Mouse (Mus musculus) brain, embryonic 18.5 days (tissue): ENCODE data around the gene Nfs1.
"Not testable (repeated sequence)": the region's sequence is repeated elsewhere in the genome, so short reads cannot be mapped to it uniquely, and the experiment has no call there.

Source experiments
- DNase-seq: peaks from one replicate; pipeline ENCODE4 v3.0.0-alpha.2; 2012; ENCODE audit warnings: low read depth, low spot score

Gene Nfs1

DNA sequence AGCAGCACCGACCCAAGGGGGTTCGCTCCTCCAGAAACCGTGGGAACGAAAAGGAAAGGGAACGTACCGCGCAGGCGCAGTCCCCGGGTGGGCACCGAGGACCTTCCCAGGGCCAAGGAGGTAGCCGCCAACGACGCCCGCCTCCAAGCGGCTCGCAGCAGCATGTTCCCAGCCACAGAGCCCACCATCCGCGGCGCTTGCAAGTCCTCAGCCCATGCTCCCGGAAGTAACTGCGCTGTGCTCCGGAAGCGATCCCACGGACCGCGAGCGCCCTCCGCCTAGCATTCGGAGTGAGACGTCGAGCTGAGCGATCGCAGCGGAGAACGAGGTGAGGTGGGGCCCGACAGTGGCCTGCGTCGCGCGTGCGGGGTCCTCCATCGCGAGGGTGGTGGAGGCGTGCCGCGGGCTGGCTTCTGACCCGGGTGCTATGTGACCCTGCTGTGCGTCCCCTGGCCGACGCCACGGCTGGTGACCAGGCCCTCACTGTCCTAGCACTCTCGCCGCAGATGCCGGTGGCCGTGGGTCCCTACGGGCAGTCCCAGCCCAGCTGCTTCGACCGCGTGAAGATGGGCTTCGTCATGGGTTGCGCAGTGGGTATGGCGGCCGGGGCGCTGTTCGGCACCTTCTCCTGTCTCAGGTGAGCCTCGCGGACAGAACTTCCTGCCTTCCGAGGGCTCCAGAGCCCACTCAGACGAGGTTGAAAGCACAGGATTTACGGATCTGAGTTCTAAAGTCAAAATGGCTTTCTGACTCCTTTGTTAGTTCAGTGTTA lies at the start of gene Nfs1, which contains the start of gene Romo1:
Gene Nfs1, minus strand, starts transcription at position 234 of the 772 bp plus-strand sequence.
Gene Romo1, plus strand, starts transcription at position 87 of the 772 bp plus-strand sequence.
- peak; percentile 94 for DNase-seq

DNA sequence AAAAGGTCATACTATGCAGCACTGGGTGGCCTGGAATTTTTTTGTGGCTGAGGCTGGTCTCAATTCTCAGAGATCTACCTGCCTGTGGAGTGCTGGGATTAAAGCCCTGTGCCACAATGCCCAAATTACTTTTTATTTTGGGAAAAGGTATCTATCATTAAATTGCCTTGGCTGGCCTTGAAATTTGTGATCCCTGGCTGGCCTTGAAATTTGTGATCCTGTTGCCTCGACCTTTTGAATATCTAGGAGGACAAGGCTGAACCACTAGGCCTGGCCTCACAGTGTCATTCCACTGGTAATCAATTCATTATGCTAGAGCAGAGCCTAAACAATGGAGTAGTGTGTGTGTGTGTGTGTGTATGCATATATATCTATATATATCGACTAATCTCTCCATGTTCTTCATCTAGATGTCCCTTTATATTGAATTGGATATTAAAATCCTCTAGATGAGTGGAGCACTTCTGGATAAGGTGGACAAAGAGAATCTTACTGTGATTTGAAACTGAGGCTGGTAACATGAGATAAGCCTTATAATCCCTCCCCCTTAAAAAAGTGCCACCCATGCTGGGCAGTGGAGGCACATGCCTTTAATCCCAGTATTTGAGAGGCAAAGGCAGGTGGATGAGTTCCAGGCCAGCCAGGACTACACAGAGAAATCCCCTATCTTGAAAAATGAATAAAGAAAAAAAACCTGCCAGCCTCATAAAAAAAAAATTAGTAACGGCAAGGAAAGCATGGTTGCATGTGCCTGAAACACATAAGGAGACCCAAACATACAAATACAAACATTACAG lies 49.3 kb upstream of the Nfs1 start:
- no peak for DNase-seq

- DNase-seq, result no peak
Observed at GRCm38 (mm10) chr2:156192068-156192467, 48.1 kb upstream of the Nfs1 start.

DNA sequence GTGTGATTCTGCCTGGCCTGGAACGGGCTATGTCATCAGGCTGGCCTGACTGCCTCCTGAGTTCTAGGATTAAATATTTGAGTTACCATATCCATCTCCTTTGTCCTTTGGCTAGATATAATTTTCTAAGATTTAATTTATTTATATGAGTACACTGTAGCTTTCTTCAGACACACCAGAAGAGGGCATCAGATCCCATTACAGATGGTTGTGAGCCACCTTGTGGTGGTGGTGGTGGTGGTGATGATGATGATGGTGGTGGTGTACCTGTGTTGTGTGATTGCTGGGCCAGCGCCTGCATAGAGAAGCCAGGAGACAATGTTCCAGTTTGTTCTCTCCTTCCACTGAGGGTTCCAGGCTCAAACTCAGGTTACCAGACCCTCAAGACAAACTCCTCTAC lies 47.6 kb upstream of the Nfs1 start:
- no peak for DNase-seq

DNA sequence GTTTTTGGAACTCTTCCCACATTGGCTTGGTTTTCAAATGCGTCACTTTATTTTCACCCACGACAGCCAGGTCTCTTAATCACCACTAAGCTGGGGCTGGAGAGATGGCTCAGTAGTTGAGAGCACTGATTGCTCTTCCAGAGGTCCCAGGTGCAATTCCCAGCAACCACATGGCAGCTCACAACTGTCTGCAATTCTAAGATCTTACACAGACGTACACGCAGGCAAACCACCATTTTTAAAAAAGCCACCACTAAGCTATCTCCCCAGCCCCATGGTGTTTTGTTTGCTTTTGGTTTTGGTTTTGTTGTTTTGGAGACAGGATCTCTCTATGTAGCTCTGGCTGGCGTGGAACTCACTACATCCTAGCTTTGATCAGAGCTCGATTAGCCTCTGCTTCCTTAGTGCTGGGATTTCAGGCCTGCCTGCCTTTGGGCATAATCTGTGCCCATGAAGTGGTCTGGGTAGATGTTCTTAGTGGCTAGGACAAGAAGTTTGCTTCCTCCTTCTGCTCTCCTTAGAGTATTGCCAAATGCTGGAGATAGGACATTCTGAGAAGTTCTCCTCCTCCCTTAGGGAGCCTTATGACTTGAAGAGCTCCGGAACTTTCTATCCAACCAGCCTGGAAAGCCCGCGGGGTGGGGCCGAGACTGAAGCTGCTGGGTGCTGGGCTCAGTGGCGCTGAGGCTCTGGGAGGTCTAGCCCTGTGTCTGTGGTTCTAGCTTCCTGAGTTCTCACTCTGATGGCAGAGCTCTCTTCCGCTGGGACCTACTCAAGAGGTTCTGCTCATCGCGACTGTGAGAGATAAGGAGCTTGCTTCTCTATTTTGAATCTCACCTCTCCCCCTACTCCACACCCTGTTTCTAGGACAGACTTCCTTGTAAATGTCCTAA lies 46.3 kb upstream of the Nfs1 start:
- no peak for DNase-seq

DNA sequence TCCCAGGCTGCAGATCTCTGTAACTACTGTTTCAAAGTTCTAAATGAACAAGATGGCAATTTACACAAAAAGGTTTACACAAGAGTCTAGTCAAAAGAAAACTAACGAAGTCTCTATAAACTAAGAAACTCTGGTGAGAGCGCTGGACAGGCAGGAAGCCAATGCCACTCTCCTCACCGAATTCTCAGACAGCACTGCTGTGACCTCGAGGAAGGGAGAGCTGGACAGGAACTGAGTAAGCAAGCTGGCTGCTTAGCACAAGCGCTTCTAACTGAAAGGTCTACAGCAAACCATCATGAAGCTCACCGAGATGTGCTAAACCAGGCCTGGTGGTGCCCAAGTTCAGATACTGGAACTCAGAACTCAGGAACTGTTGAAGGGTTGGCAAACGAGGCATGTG lies 45.3 kb upstream of the Nfs1 start:
- not testable (repeated sequence) for DNase-seq

GRCm38 (mm10) chr2:156181592-156181991 lies 37.6 kb upstream of the Nfs1 start:
- DNase-seq, result no peak

GRCm38 (mm10) chr2:156180824-156181590 lies 37.0 kb upstream of the Nfs1 start:
- DNase-seq, result no peak

DNA sequence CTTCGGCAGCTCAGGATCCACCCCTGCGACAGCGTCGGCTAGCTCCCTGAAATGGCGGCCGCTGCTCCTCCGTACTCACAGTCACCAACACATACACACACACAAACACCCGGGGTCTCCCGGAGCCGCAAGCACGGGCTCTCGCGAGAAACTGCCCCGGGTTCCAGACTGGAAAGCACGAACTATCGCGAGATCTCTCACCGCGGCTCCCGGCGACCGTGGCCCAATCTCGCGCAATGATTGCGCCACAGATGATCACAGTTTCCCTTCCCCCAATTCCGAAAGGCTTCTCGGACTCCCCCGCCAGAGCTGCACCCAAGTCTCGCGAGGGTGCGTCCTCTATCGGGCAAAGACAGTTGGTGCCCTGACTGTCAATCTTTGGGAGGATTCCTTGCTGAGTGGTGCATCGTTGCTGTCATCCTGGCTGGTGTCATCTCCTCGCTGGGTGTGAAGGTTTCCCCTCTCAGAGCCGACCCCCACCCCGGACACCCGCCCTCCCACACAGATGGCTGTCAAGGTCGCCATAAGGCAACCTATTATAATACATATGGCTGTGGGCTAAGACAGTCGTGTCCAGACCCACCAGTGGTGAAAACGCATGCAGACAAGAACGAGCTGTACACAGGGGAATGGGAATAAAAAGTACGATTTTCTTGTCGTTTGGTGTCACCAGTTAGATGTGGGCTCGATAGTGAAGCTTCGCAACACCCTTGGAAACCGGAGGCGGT lies 36.3 kb upstream of the Nfs1 start, which contains the start of gene Rbm39:
Gene Rbm39, minus strand, starts transcription at position 145 of the 728 bp plus-strand sequence.
- DNase-seq, result peak; percentile 99

GRCm38 (mm10) chr2:156179796-156180093 lies 35.8 kb upstream of the Nfs1 start:
- peak; percentile 18 for DNase-seq

GRCm38 (mm10) chr2:156179046-156179795 lies 35.2 kb upstream of the Nfs1 start:
- DNase-seq, result peak; percentile 46

- DNase-seq, result no peak
Observed at GRCm38 (mm10) chr2:156177651-156178050, 33.7 kb upstream of the Nfs1 start.

GRCm38 (mm10) chr2:156177079-156177478 lies 33.1 kb upstream of the Nfs1 start:
- no peak for DNase-seq

- DNase-seq, result no peak
Observed at GRCm38 (mm10) chr2:156166557-156166956, 22.6 kb upstream of the Nfs1 start.

GRCm38 (mm10) chr2:156165478-156165877 lies 21.5 kb upstream of the Nfs1 start:
- no peak for DNase-seq

GRCm38 (mm10) chr2:156151538-156151937 lies 7.6 kb upstream of the Nfs1 start:
- no peak for DNase-seq

- no peak for DNase-seq
Observed at GRCm38 (mm10) chr2:156147316-156147915, 3.4 kb upstream of the Nfs1 start.

DNA sequence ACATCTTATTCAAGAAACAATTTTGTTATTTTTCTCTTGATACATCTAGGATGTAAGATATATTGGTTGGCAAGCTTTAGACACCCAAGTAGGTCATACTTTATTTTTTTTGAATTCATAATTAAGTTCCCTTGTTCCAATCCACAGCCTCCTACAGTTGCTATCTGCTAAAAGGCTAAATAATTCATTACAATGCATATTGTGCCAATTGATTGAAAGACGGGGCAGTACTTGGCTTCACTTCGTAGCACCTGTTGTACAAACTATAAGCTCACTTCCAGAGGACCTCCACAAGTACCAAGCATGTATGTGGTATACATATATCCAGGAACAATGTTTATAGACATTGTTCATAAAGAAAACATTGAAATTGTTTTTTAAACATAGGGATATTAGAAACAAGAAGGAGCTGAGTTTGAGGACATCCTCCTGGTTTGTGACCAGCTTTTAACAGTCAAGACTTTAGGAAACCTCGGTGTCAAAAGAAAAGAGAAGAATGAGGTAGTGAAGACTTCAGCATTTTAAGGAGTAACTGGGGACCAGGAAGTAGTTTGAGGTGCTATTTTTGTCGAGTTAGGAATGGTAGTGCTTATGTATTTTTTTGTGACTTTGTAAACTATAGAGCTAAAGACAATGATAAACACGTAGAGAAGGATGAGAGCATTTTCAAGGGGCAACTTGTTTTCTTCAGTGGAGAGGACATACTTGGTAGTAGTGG lies 2.4 kb upstream of the Nfs1 start:
- DNase-seq, result no peak
